Comparison of ENCODE assay signal across 21 mouse cellular contexts in the genomic region with DNA sequence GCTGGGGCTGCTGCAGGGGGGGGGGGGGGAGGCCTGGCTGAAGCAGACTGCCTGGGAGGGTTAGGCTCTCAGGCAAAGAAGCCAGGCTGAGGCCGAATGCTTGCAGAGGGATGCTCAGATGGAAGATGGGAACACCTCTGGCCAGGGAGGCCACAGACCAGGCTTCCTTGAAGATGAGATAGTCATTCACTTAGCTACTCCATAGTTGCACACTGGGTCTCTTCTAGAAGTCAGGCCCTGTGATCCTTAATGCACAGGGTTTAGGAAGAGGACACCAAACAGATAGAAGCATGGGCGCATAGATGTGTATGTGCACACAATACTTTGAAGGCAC.
DNase-seq lines count a peak whose midpoint lies in the region; ATAC-seq and TF ChIP-seq lines count a peak whose summit lies in the region.
"Had no signal": no experiment of that assay in that cellular context is flagged by ENCODE, and none has a peak within 500 bp of the region (broad histone marks: within the 10 kb centered on the region; RNA-seq: fewer than 3 reads in every experiment).

No protein-coding gene starts in this region.

- TF ChIP-seq CTCF in midbrain, postnatal 0 days (IDR thresholded peaks at IDR 0.05): no peak

- no peak overlapping the region for H3K4me3 ChIP-seq in forebrain, embryonic 10.5 days
- H3K4me3 ChIP-seq in forebrain, embryonic 12.5 days (replicated peaks): no peak overlapping the region
- no peak overlapping the region for H3K4me3 ChIP-seq in midbrain, embryonic 10.5 days
- no peak overlapping the region for H3K4me3 ChIP-seq in midbrain, postnatal 0 days (ENCODE audit: low read depth, low read length)
- peak overlapping the region; percentile 30 for H3K4me3 ChIP-seq in limb, embryonic 10.5 days
- no peak overlapping the region for H3K4me3 ChIP-seq in neural tube, embryonic 13.5 days
- H3K4me3 ChIP-seq: hindbrain, embryonic 12.5 days; left cerebral cortex, adult 2 months; liver, embryonic 13.5 days; midbrain, embryonic 13.5 days had no signal

- peaks cover 24% of the 10 kb centered on the region for H3K4me1 ChIP-seq in forebrain, embryonic 10.5 days
- peaks cover 7% of the 10 kb centered on the region for H3K4me1 ChIP-seq in forebrain, embryonic 12.5 days
- H3K4me1 ChIP-seq in midbrain, embryonic 10.5 days: peaks cover 20% of the 10 kb centered on the region
- no peaks in the 10 kb centered on the region for H3K4me1 ChIP-seq in midbrain, postnatal 0 days (ENCODE audit: insufficient read depth, low read length)
- H3K4me1 ChIP-seq in limb, embryonic 10.5 days: peaks cover 52% of the 10 kb centered on the region
- peaks cover 23% of the 10 kb centered on the region for H3K4me1 ChIP-seq in neural tube, embryonic 13.5 days (replicated peaks)
- H3K4me1 ChIP-seq: liver, embryonic 13.5 days; midbrain, embryonic 13.5 days had no signal

- H3K36me3 ChIP-seq in forebrain, embryonic 10.5 days (replicated peaks): no peaks in the 10 kb centered on the region
- no peaks in the 10 kb centered on the region for H3K36me3 ChIP-seq in forebrain, embryonic 12.5 days (replicated peaks)
- H3K36me3 ChIP-seq in midbrain, embryonic 10.5 days: no peaks in the 10 kb centered on the region
- no peaks in the 10 kb centered on the region for H3K36me3 ChIP-seq in midbrain, postnatal 0 days (ENCODE audit: insufficient read depth, low read length)
- H3K36me3 ChIP-seq in limb, embryonic 10.5 days: no peaks in the 10 kb centered on the region
- no peaks in the 10 kb centered on the region for H3K36me3 ChIP-seq in neural tube, embryonic 13.5 days
- H3K36me3 ChIP-seq: hindbrain, embryonic 12.5 days; liver, embryonic 13.5 days; midbrain, embryonic 13.5 days had no signal

- no peak overlapping the region for H3K4me2 ChIP-seq in forebrain, embryonic 12.5 days
- no peak overlapping the region for H3K4me2 ChIP-seq in midbrain, postnatal 0 days (ENCODE audit: low read depth, low read length, poor library complexity, severe bottlenecking)
- 0 out of 2 replicates have a peak overlapping the region, but pooled peaks have one; percentile 4 for H3K4me2 ChIP-seq in neural tube, embryonic 13.5 days
- H3K4me2 ChIP-seq: heart, embryonic 11.5 days; liver, embryonic 13.5 days; midbrain, embryonic 13.5 days had no signal

- no peak for DNase-seq in forebrain, embryonic 10.5 days (ENCODE audit: extremely low spot score, low spot score)
- no peak for DNase-seq in midbrain, embryonic 10.5 days (ENCODE audit: low spot score)
- no peak for DNase-seq in midbrain, postnatal 0 days (ENCODE audit: low spot score)
- DNase-seq in limb, embryonic 10.5 days (ENCODE audit: low spot score): no peak
- DNase-seq in adrenal gland, postnatal 10 days: no peak
- no peak for DNase-seq in kidney, postnatal 25 days
- DNase-seq: adrenal gland, adult 8-10 months; cerebellum, adult 9-10 months; kidney, adult 18-20 months; liver, embryonic 13.5 days; lung, adult 2 months; lung, postnatal 14 days; thymus, adult 2 months had no signal

- H3K27me3 ChIP-seq in forebrain, embryonic 10.5 days (ENCODE audit: poor library complexity, severe bottlenecking): no peaks in the 10 kb centered on the region
- H3K27me3 ChIP-seq in forebrain, embryonic 12.5 days: no peaks in the 10 kb centered on the region
- 0 out of 2 replicates have a peak, but pooled peaks cover 4% of the 10 kb centered on the region for H3K27me3 ChIP-seq in midbrain, embryonic 10.5 days (ENCODE audit: low read depth, poor library complexity, severe bottlenecking)
- H3K27me3 ChIP-seq in midbrain, postnatal 0 days (ENCODE audit: insufficient read depth, low read length): no peaks in the 10 kb centered on the region
- H3K27me3 ChIP-seq in limb, embryonic 10.5 days (ENCODE audit: low read depth, poor library complexity, severe bottlenecking): peaks cover 22% of the 10 kb centered on the region; the same call in 1 of the 2 replicates
- H3K27me3 ChIP-seq in neural tube, embryonic 13.5 days: peaks cover 24% of the 10 kb centered on the region
- H3K27me3 ChIP-seq: liver, embryonic 13.5 days; midbrain, embryonic 13.5 days had no signal

- peak overlapping the region; percentile 83 for H3K27ac ChIP-seq in forebrain, embryonic 10.5 days
- H3K27ac ChIP-seq in forebrain, embryonic 12.5 days: no peak overlapping the region
- H3K27ac ChIP-seq in midbrain, embryonic 10.5 days (replicated peaks): peak overlapping the region; percentile 63
- H3K27ac ChIP-seq in midbrain, postnatal 0 days (ENCODE audit: low read depth, low read length): no peak overlapping the region
- peak overlapping the region; percentile 87 for H3K27ac ChIP-seq in limb, embryonic 10.5 days
- H3K27ac ChIP-seq in neural tube, embryonic 13.5 days (replicated peaks): no peak overlapping the region
- H3K27ac ChIP-seq: hindbrain, embryonic 12.5 days; left cerebral cortex, adult 2 months; liver, embryonic 13.5 days; midbrain, embryonic 13.5 days; stomach, postnatal 0 days had no signal

- ATAC-seq in forebrain, embryonic 12.5 days (ENCODE audit: low FRiP score): no peak
- ATAC-seq in midbrain, postnatal 0 days (ENCODE audit: low FRiP score): no peak
- ATAC-seq in neural tube, embryonic 13.5 days (ENCODE audit: low read depth): no peak
- ATAC-seq: activated CD4-positive, CD25-positive, alpha-beta regulatory T cell, adult 4 months; midbrain, embryonic 13.5 days had no signal

- H3K9ac ChIP-seq in forebrain, embryonic 12.5 days: no peak overlapping the region
- H3K9ac ChIP-seq in midbrain, postnatal 0 days (replicated peaks; ENCODE audit: low read length, poor library complexity, severe bottlenecking): no peak overlapping the region
- H3K9ac ChIP-seq in neural tube, embryonic 13.5 days: 0 out of 2 replicates have a peak overlapping the region, but pooled peaks have one; percentile 12
- H3K9ac ChIP-seq: hindbrain, embryonic 12.5 days; liver, embryonic 13.5 days; midbrain, embryonic 13.5 days had no signal

- 72% methylated on average over 2 of the region's 2 CpGs for WGBS in forebrain, embryonic 10.5 days
- WGBS in forebrain, embryonic 12.5 days: 72% methylated on average over 2 of the region's 2 CpGs
- WGBS in midbrain, embryonic 10.5 days: 89% methylated on average over 2 of the region's 2 CpGs
- WGBS in midbrain, postnatal 0 days: 76% methylated on average over 2 of the region's 2 CpGs
- whole genome bisulfite sequencing in limb, embryonic 10.5 days: 53% methylated on average over 2 of the region's 2 CpGs
- WGBS in neural tube, embryonic 13.5 days: 54% methylated on average over 2 of the region's 2 CpGs

- no peaks in the 10 kb centered on the region for H3K9me3 ChIP-seq in forebrain, embryonic 10.5 days
- no peaks in the 10 kb centered on the region for H3K9me3 ChIP-seq in forebrain, embryonic 12.5 days
- no peaks in the 10 kb centered on the region for H3K9me3 ChIP-seq in midbrain, embryonic 10.5 days (replicated peaks)
- no peaks in the 10 kb centered on the region for H3K9me3 ChIP-seq in midbrain, postnatal 0 days (ENCODE audit: low read length)
- H3K9me3 ChIP-seq in limb, embryonic 10.5 days (replicated peaks): no peaks in the 10 kb centered on the region
- H3K9me3 ChIP-seq in neural tube, embryonic 13.5 days: no peaks in the 10 kb centered on the region
- H3K9me3 ChIP-seq: hindbrain, embryonic 12.5 days; liver, embryonic 13.5 days; midbrain, embryonic 13.5 days had no signal

Comparison
In these comparisons a context has a peak if more than half of its experiments do, and no peak if none do; other contexts are left out.
1. H3K27ac ChIP-seq: peak in forebrain, embryonic 10.5 days (single experiment), midbrain, embryonic 10.5 days (single experiment) and limb, embryonic 10.5 days (single experiment); none in forebrain, embryonic 12.5 days (single experiment), midbrain, postnatal 0 days (single experiment) and neural tube, embryonic 13.5 days (single experiment).